Mouse (Mus musculus): ENCODE results near the gene Sco2.

DNA sequence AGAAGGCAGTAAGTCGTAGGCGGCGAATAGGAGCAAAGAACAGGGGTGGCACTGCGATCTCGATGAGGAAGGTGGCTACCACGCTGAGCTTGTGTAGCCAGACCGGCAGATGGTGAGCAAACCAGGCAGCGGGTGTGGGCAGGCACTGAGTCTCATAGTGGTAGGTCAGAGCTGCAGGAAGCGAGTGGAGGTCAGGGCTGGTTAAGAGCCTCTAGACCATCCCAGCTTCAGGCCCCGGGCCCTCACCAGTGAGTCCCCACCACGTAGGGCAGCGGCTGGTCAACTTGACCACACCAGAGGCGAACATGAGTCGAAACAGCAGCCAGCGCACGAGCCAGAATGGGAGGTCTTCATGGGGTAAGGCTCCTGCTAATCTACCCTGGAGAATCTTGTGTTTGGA lies 19.8 kb downstream of the Sco2 start:
- TF ChIP-seq SMC3 (IDR thresholded peaks at IDR 0.05; ENCODE audit: low read depth, low read length) = no peak
- no peak for TF ChIP-seq POLR2A (IDR thresholded peaks at IDR 0.05; ENCODE audit: control insufficient read depth in 1 of 2, insufficient read depth in 1 of 2, low read depth in 1 of 2, low read length in 2 of 2, poor library complexity in 1 of 2)
- no peak for TF ChIP-seq GABPA (IDR thresholded peaks at IDR 0.05; ENCODE audit: low read depth, low read length)
- TF ChIP-seq ZNF384 (IDR thresholded peaks at IDR 0.05; ENCODE audit: low read depth, low read length) = no peak
- no peak for TF ChIP-seq EP300 (IDR thresholded peaks at IDR 0.05; ENCODE audit: low read depth in 1 of 2, low read length in 2 of 2)
- TF ChIP-seq POLR2AphosphoS2 (IDR thresholded peaks at IDR 0.05; ENCODE audit: low read length) = no peak
- no peak for TF ChIP-seq CTCF (IDR thresholded peaks at IDR 0.05 in 2 of 3, conservative IDR thresholded peaks at IDR 0.05 in 1 of 3; ENCODE audit: control insufficient read depth in 1 of 3, insufficient read depth in 1 of 3, low read depth in 2 of 3, low read length in 3 of 3, poor library complexity in 1 of 3, severe bottlenecking in 1 of 3)
- TF ChIP-seq MAFK (IDR thresholded peaks at IDR 0.05; ENCODE audit: borderline replicate concordance, low read depth, low read length) = no peak
